Mouse (Mus musculus) lung, postnatal 0 days (tissue): ENCODE results near the gene Gpalpp1.

Experiments
- CTCF ChIP-seq: IDR thresholded peaks from 2 replicates; pipeline ENCODE4 v1.5.1; 2016; ENCODE audit warnings: antibody characterized with exemption, mild to moderate bottlenecking
- EP300 ChIP-seq: IDR thresholded peaks from 2 replicates; pipeline ENCODE4 v1.6.1; 2016; ENCODE audit warnings: antibody characterized with exemption, mild to moderate bottlenecking, control low read depth

GRCm38 (mm10) chr14:76149531-76150179 lies 39.1 kb upstream of the Gpalpp1 start:
- TF ChIP-seq EP300, result peak; percentile 100
- TF ChIP-seq CTCF, result no peak
